Mouse (Mus musculus) hindbrain, postnatal 0 days (tissue): ENCODE results near the gene Trpv2. TPM values are rescaled to one million over a fixed set of nuclear protein-coding genes. Genes with fewer than 3 reads are reported as not detected.
A peak's percentile ranks its signal among the peaks of the same experiment; 100 is the strongest.

Experiments
- ATAC-seq: fragments of 200-750 bp; cut with Nextera tagmentation; 2 replicates; pipeline ENCODE4 v1.8.0; 2017; ENCODE audit warnings: mild to moderate bottlenecking, moderate TSS enrichment, moderate library complexity
- DNase-seq: peaks from one replicate; pipeline ENCODE4 v3.0.0-alpha.2; 2015; ENCODE audit warnings: low spot score
- H3K27ac ChIP-seq: fragments of 300-500 bp; sonication (generic); 2 replicates; pipeline ENCODE4 v1.5.1; 2014; ENCODE audit warnings: mild to moderate bottlenecking
- H3K27me3 ChIP-seq: fragments of 300-500 bp; sonication (generic); 2 replicates; pipeline ENCODE4 v1.6.1; 2014; ENCODE audit warnings: low read length, mixed read lengths; ENCODE audit not compliant: insufficient read depth
- H3K36me3 ChIP-seq: fragments of 300-500 bp; sonication (generic); 2 replicates; pipeline ENCODE4 v1.6.1; 2014; ENCODE audit warnings: low read length, mixed read lengths; ENCODE audit not compliant: insufficient read depth
- H3K4me1 ChIP-seq: fragments of 300-500 bp; sonication (generic); 2 replicates; pipeline ENCODE4 v1.6.1; 2014; ENCODE audit warnings: antibody characterized with exemption, low read length, mixed read lengths; ENCODE audit not compliant: insufficient read depth
- H3K4me2 ChIP-seq: fragments of 300-500 bp; sonication (generic); 2 replicates; pipeline ENCODE4 v1.6.1; 2014; ENCODE audit warnings: low read depth, mild to moderate bottlenecking, low read length, moderate library complexity, mixed read lengths
- H3K4me3 ChIP-seq: fragments of 300-500 bp; sonication (generic); 2 replicates; pipeline ENCODE4 v1.5.1; 2014; ENCODE audit warnings: low read length
- H3K9ac ChIP-seq: fragments of 300-500 bp; sonication (generic); replicated peaks from 2 replicates; pipeline ENCODE4 v1.6.1; 2014; ENCODE audit warnings: mild to moderate bottlenecking, low read length, moderate library complexity, mixed read lengths
- H3K9me3 ChIP-seq: fragments of 300-500 bp; sonication (generic); 2 replicates; pipeline ENCODE4 v1.6.1; 2016; ENCODE audit warnings: low read length, mixed read lengths
- CTCF ChIP-seq: IDR thresholded peaks from 2 replicates; pipeline ENCODE4 v1.5.1; 2016; ENCODE audit warnings: antibody characterized with exemption, control low read depth, low read depth
- WGBS: fragments of 180-500 bp; shearing (Covaris S2); extraction: QIAGEN DNeasy Blood & Tissue Kit; methylation state at CpG from one replicate; pipeline ENCODE4 v1.1.7; 2014; 5-methylcytosine and 5-hydroxymethylcytosine counted together
- polyA plus RNA-seq: library from polyadenylated mRNA; unstranded; fragments of >200 nt; fragmentation: Nextera tagmentation; extraction: Ambion mirVana; gene quantifications from 2 replicates; pipeline ENCODE4 v1.2.1, GENCODE M21; 2015
- total RNA-seq: library from RNA; depleted of rRNA; stranded (reverse); fragments of >200 nt; gene quantifications from 2 replicates; pipeline ENCODE4 v1.2.3, GENCODE M21; 2014

The Trpv2 gene
- total and polyA plus RNA-seq, 2 experiments from 2014 or later = 24.9 to 46.2 TPM

DNA sequence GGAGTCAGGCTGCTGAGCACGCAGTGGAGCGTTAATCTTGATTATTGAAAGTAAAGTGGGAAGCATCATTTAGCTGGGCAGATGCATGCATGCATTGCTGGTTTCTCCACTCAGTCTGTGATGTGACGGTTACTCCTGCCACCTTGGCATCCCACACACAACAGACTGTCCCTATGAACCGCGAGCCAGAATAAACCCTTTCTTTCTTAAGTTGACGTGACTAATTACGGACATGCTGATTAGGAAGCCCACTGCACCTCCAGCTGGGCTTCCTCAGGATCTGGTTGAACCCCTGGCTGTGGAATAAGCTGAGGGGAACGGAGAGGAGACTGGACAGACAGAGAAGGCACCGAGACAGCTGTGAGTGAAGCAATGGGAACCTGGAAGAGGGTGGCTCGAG, 38.3 kb downstream of the Trpv2 start:
- Histone ChIP-seq H3K36me3 (peaks cover 8% of the 10 kb centered on the region), H3K9me3 (no peaks in the 10 kb centered on the region), H3K9ac (0 out of 2 replicates have a peak overlapping the region, but pooled peaks have one; percentile 52), H3K27me3 (no peaks in the 10 kb centered on the region), H3K4me3 (no peak overlapping the region), H3K4me2 (no peak overlapping the region), H3K4me1 (peaks cover 16% of the 10 kb centered on the region; the same call in 1 of the 2 replicates), H3K27ac (peak overlapping the region; percentile 89; the same call in 1 of the 2 replicates)
- ATAC-seq (no peak), DNase-seq (peak; percentile 32)
- no peak for TF ChIP-seq CTCF
- 28% methylated on average over 10 of the region's 10 CpGs for WGBS

DNA sequence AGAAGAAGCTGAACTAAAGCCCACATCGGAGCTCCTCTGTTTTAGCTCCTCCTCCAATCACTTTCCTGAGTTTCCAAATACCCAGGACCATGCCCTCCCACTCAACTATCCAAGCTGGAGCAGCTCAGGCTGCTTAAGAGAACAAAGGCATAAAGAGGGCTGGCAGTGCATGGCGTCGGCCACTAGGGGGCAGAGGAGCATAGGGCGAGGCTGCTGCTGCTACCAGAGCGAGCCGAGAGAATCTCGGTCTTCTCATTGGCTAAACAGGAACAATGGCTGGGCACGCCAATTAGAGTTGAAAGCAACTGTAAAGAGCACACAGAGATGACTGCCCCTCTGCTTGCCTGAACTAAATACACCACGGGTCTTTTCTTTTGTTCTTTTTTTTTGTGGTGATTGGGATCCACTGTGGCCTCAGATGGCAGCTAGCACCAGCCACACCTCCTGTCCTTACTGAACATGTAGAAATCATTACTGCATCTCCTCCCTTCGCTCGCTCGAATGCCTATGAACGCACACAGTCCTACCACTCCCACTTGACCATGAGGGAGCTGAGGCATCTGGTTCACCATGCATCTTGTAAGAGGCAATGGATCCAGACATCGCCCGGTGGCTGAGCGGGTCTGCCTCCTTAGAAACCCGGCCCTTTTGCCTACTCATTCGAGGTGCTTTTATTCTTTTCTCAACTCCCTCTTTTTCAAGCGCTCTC, 39.5 kb downstream of the Trpv2 start:
- ATAC-seq (peak; percentile 94), DNase-seq (peak; percentile 98)
- peak; percentile 100 for TF ChIP-seq CTCF
- Histone ChIP-seq H3K4me2 (peak overlapping the region; percentile 52), H3K36me3 (peaks cover 4% of the 10 kb centered on the region; the same call in 1 of the 2 replicates), H3K27ac (peak overlapping the region; percentile 89), H3K9me3 (no peaks in the 10 kb centered on the region), H3K27me3 (no peaks in the 10 kb centered on the region), H3K9ac (peak overlapping the region; percentile 52), H3K4me1 (peaks cover 16% of the 10 kb centered on the region; the same call in 1 of the 2 replicates), H3K4me3 (peak overlapping the region; percentile 20)
- 7% methylated on average over 19 of the region's 19 CpGs for WGBS

DNA sequence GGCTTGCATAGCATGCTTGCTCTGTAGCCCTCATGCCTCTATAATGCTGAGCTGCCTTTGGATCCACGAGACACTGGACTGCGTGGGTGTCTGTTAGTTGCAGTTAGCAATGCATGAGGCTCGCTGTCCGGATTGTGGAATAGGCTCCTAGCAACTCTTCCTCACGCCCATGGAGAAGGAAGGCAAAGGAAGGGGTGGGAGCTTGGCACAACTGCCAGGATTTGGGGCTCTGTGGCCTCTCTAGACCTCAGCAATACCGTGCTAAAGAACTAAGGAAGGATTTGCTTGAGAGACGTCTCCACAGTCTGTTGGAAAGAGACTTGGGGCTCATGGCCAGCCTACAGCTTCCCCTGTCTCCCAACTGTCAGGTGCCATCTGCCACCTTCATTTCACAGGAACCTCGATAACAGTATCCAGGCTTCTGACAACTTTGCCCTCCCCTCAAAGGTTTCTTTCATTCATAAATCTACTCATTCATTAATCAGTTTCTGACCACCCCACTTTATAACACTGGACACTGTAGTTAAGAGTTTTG, 40.7 kb downstream of the Trpv2 start:
- DNase-seq = peak; percentile 30
- Histone ChIP-seq H3K27ac (peak overlapping the region; percentile 89), H3K9me3 (no peaks in the 10 kb centered on the region), H3K27me3 (no peaks in the 10 kb centered on the region), H3K4me1 (peaks cover 16% of the 10 kb centered on the region; the same call in 1 of the 2 replicates), H3K4me2 (no peak overlapping the region), H3K36me3 (no peaks in the 10 kb centered on the region), H3K4me3 (no peak overlapping the region), H3K9ac (peak overlapping the region; percentile 52; the same call in 1 of the 2 replicates)
- no peak for TF ChIP-seq CTCF
- ATAC-seq = no peak
- WGBS = 42% methylated on average over 8 of the region's 8 CpGs

DNA sequence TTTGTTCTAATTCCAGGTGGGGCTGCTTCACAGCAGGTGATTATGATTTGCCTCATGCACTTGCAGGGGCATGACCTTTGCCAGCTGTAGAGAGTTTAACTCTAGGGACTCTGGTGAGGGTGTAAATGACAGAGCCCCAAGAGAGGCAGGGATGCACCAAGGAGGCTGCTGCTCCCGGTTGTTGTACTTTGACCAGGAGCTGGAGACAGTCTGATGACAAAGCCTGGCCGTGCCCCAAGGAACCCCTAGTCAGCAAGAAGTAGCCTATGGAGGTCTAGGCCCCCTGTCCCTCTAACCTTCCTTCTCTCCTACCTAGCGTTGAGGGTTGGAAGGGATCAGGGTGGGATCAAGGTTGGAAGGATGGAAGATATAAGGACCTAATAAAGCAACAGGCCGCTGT, 41.2 kb downstream of the Trpv2 start:
- 86% methylated on average over 4 of the region's 4 CpGs for WGBS
- H3K9ac ChIP-seq = no peak overlapping the region
- no peaks in the 10 kb centered on the region for H3K9me3 ChIP-seq
- DNase-seq = no peak
- H3K27ac ChIP-seq = no peak overlapping the region
- no peaks in the 10 kb centered on the region for H3K36me3 ChIP-seq
- no peak overlapping the region for H3K4me3 ChIP-seq
- TF ChIP-seq CTCF = no peak
- H3K27me3 ChIP-seq = no peaks in the 10 kb centered on the region
- H3K4me2 ChIP-seq = no peak overlapping the region
- H3K4me1 ChIP-seq = peaks cover 16% of the 10 kb centered on the region; the same call in 1 of the 2 replicates
- ATAC-seq = no peak

DNA sequence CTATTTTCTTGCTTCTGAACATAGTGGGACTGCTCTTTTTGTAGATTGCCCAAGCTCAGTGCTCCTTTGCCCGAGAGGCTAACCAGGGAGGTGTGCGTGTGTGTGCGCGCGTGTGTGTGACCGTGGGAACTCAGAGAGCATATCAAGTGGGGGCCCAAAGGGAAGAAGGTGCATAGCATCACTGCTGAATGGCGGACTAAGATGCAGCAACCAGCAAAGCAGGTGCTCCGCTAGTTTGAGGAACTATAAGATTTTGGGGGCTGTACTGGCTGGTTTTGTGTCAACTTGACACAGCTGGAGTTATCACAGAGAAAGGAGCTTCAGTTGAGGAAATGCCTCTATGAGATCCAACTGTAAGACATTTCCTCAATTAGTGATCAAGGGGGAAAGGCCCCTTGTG, 46.8 kb downstream of the Trpv2 start:
- no peaks in the 10 kb centered on the region for H3K36me3 ChIP-seq
- no peak overlapping the region for H3K27ac ChIP-seq
- H3K9ac ChIP-seq = no peak overlapping the region
- DNase-seq (no peak), ATAC-seq (no peak)
- no peak overlapping the region for H3K4me2 ChIP-seq
- no peak for TF ChIP-seq CTCF
- no peaks in the 10 kb centered on the region for H3K27me3 ChIP-seq
- H3K4me1 ChIP-seq = no peaks in the 10 kb centered on the region; the same call in 1 of the 2 replicates
- WGBS = 93% methylated on average over 8 of the region's 8 CpGs
- H3K9me3 ChIP-seq = no peaks in the 10 kb centered on the region
- no peak overlapping the region for H3K4me3 ChIP-seq

DNA sequence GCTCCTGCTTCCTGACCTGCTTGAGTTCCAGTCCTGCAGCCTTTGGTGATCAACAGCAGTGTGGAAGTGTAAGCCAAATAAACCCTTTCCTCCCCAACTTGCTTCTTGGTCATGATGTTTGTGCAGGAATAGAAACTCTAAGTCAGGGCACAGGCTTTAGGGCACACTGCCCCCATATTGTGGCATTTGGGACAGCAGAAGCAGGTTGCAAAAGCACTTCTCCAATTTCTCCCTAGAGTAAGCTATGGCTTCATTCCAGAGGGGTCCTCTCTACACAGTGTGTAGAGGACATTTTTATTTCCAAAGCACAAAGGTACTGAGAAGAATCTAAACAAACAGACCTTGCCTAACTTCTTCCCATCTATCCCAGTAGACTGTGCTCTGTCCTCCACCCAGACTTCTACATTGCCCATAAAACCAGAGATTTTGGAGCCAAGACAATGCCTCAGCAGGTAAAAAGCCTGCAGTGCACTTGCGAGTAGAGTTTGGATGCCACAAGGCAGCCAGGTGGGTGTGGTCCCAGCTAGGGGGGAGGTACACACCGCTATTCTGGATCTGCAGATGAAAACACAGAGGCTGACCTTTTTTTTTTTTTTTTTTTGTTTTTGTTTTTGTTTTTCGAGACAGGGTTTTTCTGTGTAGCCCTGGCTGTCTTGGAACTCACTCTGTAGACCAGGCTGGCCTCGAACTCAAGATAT, 47.4 kb downstream of the Trpv2 start:
- 79% methylated on average over 4 of the region's 4 CpGs for WGBS
- H3K27ac ChIP-seq = no peak overlapping the region
- DNase-seq (no peak), ATAC-seq (no peak)
- no peak for TF ChIP-seq CTCF
- no peaks in the 10 kb centered on the region for H3K9me3 ChIP-seq
- no peaks in the 10 kb centered on the region for H3K36me3 ChIP-seq
- H3K4me2 ChIP-seq = no peak overlapping the region
- no peaks in the 10 kb centered on the region for H3K27me3 ChIP-seq
- no peak overlapping the region for H3K9ac ChIP-seq
- H3K4me1 ChIP-seq = no peaks in the 10 kb centered on the region; the same call in 1 of the 2 replicates
- H3K4me3 ChIP-seq = no peak overlapping the region
